Mouse (Mus musculus): Measurements from ENCODE around the gene Dclre1a. TPM values are rescaled to one million over a fixed set of nuclear protein-coding genes. Genes with fewer than 3 reads are reported as not detected.

The Dclre1a gene
- polyA plus RNA-seq, 1 experiment from 2014 or later = 19.0 TPM

DNA sequence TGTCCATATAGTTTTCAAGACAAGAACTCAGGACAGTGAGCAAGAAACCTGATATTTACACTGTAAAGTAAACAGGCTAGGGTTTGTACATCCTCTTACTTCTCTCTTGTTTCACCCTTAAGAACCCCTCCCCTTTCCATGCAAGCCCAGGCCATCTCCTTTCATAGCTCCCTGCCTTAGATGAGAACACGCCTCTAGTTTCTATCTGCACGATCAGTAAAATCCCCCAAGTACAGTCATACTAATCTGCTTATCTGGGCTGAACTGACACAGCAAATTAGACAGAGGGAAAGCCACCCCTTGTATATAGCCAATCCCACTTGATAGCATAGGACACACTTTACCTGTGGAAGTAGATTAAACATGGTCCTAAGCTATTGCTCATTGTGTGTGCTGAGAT lies 23.2 kb upstream of the Dclre1a start:
- no peak overlapping the region for H3K4me3 ChIP-seq
- no peaks in the 10 kb centered on the region for H3K27me3 ChIP-seq (replicated peaks; ENCODE audit: low read depth, poor library complexity, severe bottlenecking)
- no peak for DNase-seq (ENCODE audit: low spot score)
- no peaks in the 10 kb centered on the region for H3K9me3 ChIP-seq
- 92% methylated on average over 2 of the region's 2 CpGs for WGBS
- H3K4me1 ChIP-seq = no peaks in the 10 kb centered on the region
- H3K27ac ChIP-seq (replicated peaks) = no peak overlapping the region
- H3K36me3 ChIP-seq (replicated peaks) = peaks cover 50% of the 10 kb centered on the region

DNA sequence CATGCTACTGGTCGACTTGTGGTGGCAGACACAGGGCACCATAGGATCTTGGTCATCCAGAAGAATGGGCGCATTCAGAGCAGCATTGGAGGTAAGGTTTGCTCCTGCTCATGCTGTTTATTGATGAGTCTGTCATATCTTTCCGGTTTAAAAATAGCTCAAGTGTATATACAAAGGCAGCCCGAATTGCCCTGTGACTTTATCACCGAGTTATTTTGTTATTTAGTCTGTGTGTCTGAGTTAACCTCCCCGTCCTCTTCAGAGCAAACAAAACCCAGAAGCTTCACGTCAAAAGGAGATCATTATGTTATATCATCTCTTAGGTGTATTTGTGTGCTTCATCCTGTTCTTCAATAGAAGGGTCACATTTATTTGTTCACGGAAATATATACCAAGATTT lies 22.8 kb upstream of the Dclre1a start:
- no peak for DNase-seq (ENCODE audit: low spot score)
- Histone ChIP-seq H3K27ac (replicated peaks) (no peak overlapping the region), H3K4me1 (no peaks in the 10 kb centered on the region), H3K9me3 (no peaks in the 10 kb centered on the region), H3K36me3 (replicated peaks) (peaks cover 46% of the 10 kb centered on the region), H3K27me3 (replicated peaks; ENCODE audit: low read depth, poor library complexity, severe bottlenecking) (no peaks in the 10 kb centered on the region), H3K4me3 (no peak overlapping the region)
- WGBS = 94% methylated on average over 8 of the region's 8 CpGs

DNA sequence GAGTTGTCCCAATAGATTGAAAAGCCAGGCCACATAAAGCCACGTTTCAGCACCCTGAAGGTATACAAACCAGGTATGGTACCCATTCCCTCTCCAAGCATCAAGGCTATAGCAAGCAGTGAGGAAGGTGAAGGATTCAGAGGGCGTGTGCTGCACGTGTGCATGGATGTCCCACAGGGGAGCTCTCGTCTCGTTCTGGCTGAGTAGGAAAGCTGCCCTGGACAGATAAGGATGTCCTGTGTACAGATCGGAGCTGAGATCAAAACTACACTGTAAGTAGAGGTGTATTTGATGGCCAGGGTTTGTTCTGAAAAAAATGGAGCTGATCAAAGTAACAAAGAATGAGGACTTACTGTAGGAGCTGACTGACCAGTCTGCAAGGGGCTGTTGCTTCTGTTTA lies 18.9 kb upstream of the Dclre1a start:
- WGBS = 86% methylated on average over 6 of the region's 6 CpGs
- H3K27me3 ChIP-seq (replicated peaks; ENCODE audit: low read depth, poor library complexity, severe bottlenecking) = no peaks in the 10 kb centered on the region
- H3K4me1 ChIP-seq = peaks cover 15% of the 10 kb centered on the region
- H3K36me3 ChIP-seq (replicated peaks) = peaks cover 33% of the 10 kb centered on the region
- no peak overlapping the region for H3K27ac ChIP-seq (replicated peaks)
- no peak for DNase-seq (ENCODE audit: low spot score)
- no peak overlapping the region for H3K4me3 ChIP-seq
- no peaks in the 10 kb centered on the region for H3K9me3 ChIP-seq

DNA sequence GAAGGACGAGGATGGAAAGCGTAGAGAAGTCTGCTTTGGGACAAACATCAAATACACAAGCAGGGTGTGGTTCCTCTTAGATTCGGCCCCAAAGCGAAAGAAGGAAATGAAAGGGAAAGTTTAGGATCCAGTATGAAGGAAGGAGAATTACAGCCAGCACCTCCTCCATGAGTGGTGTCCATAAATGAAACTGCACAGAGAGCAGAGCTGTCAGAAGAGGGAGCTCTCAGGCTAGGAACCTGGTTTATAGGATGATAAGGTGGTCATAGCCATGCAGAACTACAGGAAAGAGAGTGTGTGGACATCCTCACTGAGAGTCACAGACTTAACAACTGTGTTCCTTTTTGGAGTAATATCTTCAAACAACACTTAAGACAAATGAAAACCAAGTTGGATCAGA lies 18.0 kb upstream of the Dclre1a start:
- DNase-seq (ENCODE audit: low spot score) = no peak
- H3K27ac ChIP-seq (replicated peaks) = no peak overlapping the region
- WGBS = 89% methylated on average over 4 of the region's 4 CpGs
- no peak overlapping the region for H3K4me3 ChIP-seq
- peaks cover 18% of the 10 kb centered on the region for H3K4me1 ChIP-seq
- H3K9me3 ChIP-seq = no peaks in the 10 kb centered on the region
- no peaks in the 10 kb centered on the region for H3K27me3 ChIP-seq (replicated peaks; ENCODE audit: low read depth, poor library complexity, severe bottlenecking)
- peaks cover 33% of the 10 kb centered on the region for H3K36me3 ChIP-seq (replicated peaks)

DNA sequence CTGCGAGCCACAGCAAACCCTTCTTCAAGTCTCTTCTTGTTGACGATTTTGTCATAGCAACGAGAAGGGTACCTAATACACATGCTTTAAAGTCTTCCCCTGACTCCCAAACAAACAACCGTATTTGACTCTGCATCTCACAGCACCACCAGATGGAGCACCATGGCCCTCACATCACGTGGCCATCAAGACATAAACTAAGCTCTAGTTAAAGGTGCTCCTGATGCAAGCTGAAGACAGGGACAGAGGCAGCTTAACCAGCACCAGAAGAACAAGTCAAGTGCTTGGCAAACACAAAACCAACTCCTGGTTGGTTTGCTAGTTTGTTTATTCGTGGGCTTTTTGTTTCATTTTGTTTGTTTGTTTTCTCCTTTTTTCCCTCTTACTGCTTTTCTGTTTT lies 17.3 kb upstream of the Dclre1a start:
- Histone ChIP-seq H3K27ac (replicated peaks) (no peak overlapping the region), H3K4me3 (no peak overlapping the region), H3K36me3 (replicated peaks) (peaks cover 31% of the 10 kb centered on the region), H3K27me3 (replicated peaks; ENCODE audit: low read depth, poor library complexity, severe bottlenecking) (no peaks in the 10 kb centered on the region), H3K4me1 (peaks cover 18% of the 10 kb centered on the region), H3K9me3 (no peaks in the 10 kb centered on the region)
- WGBS = 73% methylated on average over 6 of the region's 6 CpGs
- DNase-seq (ENCODE audit: low spot score) = no peak

DNA sequence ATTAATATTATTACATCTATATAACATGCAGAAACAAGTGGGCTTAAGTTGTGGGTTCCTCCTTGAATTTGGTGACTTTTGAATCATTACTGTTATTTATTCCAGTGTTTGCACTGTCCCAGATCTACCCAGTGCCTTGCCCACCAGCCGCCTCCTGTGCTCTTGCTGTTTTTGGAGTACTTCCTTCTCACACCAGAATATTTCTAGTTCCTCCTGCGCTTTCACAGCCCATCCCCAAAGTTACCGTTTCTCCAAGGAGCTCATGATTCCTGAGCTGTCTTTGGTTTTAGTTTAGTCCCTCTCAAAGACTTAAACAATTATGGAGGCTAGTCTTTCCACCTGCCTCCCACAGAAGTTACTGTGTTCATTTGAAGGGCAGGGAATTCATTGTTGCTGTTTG lies 15.4 kb upstream of the Dclre1a start:
- 92% methylated on average over 3 of the region's 3 CpGs for WGBS
- no peaks in the 10 kb centered on the region for H3K27me3 ChIP-seq (replicated peaks; ENCODE audit: low read depth, poor library complexity, severe bottlenecking)
- no peak for DNase-seq (ENCODE audit: low spot score)
- no peak overlapping the region for H3K4me3 ChIP-seq
- no peak overlapping the region for H3K27ac ChIP-seq (replicated peaks)
- H3K4me1 ChIP-seq = peaks cover 18% of the 10 kb centered on the region
- no peaks in the 10 kb centered on the region for H3K9me3 ChIP-seq
- H3K36me3 ChIP-seq (replicated peaks) = peaks cover 48% of the 10 kb centered on the region

DNA sequence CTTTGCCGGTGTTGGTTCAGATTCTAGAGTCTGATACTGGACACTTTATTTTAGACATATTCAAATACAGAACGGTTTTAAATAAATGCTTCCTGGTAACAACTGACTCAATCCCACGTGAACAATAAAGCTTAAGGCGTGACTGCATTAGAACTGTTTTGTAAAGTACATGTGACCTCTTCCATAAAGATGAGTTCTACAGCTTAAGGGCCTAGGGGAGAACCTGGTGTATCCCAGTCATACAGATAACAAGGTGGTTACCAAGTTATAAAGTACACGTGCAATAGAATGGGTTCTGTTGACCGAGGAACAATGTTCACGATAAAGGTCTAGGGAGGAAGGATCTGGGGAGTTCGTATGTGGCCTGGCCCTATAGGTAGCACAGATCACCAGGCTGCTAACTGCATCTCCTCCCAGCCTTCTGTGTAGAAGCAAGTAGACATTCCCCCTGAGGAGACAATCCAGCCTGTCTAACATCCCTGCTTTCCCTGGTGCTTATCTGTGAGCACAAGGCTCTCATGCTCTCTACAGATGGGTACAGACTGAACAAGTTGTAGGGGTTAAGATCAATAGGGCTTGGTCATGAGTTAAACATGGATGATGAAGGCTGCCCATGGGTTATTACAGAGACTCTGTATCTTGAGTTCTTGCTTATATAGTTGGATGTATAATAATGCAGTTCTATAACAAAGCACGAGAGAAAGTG lies 14.6 kb upstream of the Dclre1a start:
- Histone ChIP-seq H3K4me3 (no peak overlapping the region), H3K9me3 (no peaks in the 10 kb centered on the region), H3K27ac (replicated peaks) (no peak overlapping the region), H3K27me3 (replicated peaks; ENCODE audit: low read depth, poor library complexity, severe bottlenecking) (no peaks in the 10 kb centered on the region), H3K36me3 (replicated peaks) (peaks cover 57% of the 10 kb centered on the region), H3K4me1 (peaks cover 18% of the 10 kb centered on the region)
- no peak for DNase-seq (ENCODE audit: low spot score)
- WGBS = 95% methylated on average over 9 of the region's 9 CpGs

DNA sequence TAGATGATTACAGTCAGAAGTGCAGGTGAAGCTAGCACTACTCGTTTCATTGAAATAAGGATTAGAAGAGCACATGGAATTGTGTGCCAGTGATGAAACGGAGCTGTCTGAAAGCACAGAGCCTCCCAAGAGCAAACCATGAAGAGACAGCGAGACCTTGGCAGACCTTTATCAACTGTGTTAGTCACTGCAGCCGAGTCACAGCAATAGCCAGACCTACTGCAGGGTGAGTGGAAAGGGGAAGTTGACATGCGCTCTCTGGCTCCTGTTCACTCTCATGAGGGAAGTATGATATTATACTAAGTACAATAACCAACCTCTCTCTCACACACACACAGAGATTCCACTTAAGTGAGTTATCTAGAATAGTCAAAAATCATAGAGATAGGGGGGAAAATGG lies 8.0 kb upstream of the Dclre1a start:
- no peak for DNase-seq (ENCODE audit: low spot score)
- H3K27ac ChIP-seq (replicated peaks) = no peak overlapping the region
- H3K36me3 ChIP-seq (replicated peaks) = peaks cover 91% of the 10 kb centered on the region
- 92% methylated on average over 5 of the region's 5 CpGs for WGBS
- no peaks in the 10 kb centered on the region for H3K27me3 ChIP-seq (replicated peaks; ENCODE audit: low read depth, poor library complexity, severe bottlenecking)
- no peak overlapping the region for H3K4me3 ChIP-seq
- no peaks in the 10 kb centered on the region for H3K9me3 ChIP-seq
- no peaks in the 10 kb centered on the region for H3K4me1 ChIP-seq

DNA sequence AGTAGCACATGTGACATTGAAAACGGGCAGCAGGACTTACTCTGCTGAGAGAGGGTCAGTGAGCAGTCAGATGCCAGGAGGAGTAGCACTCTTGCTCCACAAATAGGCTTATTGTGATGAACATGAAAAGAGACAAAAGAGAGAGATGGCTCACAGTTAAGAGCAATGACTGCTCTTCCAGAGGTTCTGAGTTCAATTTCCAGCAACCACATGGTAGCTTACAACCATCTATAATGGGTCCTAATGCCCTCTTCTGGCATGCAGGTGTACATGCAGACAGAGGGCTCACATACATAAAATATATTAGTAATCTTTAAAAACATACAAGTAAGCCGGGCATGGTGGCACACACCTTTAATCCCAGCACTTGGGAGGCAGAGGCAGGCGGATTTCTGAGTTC lies 5.2 kb upstream of the Dclre1a start:
- Histone ChIP-seq H3K9me3 (no peaks in the 10 kb centered on the region), H3K4me3 (no peak overlapping the region), H3K27ac (replicated peaks) (no peak overlapping the region), H3K27me3 (replicated peaks; ENCODE audit: low read depth, poor library complexity, severe bottlenecking) (no peaks in the 10 kb centered on the region), H3K36me3 (replicated peaks) (peaks cover 65% of the 10 kb centered on the region), H3K4me1 (peaks cover 14% of the 10 kb centered on the region)
- DNase-seq (ENCODE audit: low spot score) = no peak
- WGBS = 93% methylated on average over 3 of the region's 3 CpGs

DNA sequence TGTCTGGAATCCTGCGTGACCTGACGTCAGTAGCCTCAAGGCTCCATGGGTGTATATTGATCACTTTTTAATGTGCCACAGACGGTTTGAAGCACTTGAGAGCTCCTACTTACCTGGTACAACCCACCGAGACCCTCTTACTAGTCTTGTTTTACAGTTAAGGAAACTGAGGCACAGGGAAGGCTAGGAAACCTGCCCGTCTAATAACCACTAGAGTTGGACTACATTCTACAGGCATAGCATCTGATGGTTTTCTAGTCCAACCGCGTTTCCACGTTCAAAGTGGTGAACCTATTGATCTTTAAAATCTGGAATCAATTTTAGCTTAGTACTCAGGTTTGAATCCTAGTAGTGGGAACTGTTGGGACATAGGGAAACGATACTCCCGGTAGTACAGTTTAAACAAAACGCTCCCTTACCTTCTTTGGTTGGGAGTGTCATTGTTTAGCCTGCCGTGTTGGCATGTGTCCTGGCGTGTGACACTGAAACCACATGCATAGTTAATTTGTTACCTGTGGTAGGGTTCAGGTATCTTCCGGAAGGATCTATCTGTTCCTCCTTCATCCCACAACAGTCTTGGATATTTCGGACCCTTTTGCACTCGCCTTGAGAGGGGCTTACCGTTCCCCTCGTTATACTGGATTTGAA lies 1.1 kb upstream of the Dclre1a start:
- peak; percentile 18 for DNase-seq (ENCODE audit: low spot score)
- no peaks in the 10 kb centered on the region for H3K27me3 ChIP-seq (replicated peaks; ENCODE audit: low read depth, poor library complexity, severe bottlenecking)
- no peaks in the 10 kb centered on the region for H3K9me3 ChIP-seq
- 28% methylated on average over 18 of the region's 18 CpGs for WGBS
- H3K4me3 ChIP-seq = peak overlapping the region; percentile 95
- H3K36me3 ChIP-seq (replicated peaks) = peaks cover 41% of the 10 kb centered on the region
- peak overlapping the region; percentile 99 for H3K27ac ChIP-seq (replicated peaks)
- H3K4me1 ChIP-seq = peaks cover 25% of the 10 kb centered on the region

DNA sequence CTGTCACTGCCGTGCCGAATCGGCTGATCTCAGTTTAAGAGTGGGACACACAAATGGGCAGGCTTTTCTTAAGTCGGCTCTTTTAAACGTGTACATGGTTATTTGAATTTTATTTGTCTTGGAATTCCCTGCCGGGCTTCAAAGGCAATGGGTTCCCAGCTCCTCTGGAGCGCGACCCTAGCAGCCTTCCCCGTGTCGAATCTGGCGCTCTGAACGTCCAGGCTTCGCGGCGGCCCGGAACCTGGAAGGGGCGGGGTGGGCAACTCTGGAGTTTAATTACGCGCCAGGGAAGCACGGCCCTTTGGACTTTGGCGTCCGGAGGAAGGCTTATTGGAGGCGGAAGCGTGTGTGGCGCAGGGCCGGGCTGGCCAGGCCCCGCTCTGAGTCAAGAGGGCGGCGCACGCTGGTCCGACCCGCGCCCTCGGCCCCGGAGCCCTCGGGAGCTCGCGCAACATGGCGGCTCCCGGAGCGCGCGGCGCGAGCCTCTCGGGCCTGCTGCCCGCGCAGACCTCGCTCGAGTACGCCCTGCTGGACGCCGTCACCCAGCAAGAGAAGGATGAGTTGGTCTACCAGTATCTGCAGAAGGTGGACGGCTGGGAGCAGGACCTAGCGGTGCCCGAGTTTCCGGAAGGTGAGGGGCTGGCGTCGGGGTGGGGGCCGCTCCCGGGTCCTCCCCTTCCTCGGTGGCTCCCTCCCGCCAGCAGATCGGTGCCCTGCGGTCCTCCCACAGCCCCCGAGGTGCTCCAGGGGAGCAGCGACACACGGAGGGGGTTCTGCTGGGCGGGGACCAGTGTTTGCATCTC lies 409 bp upstream of the Dclre1a start, which contains the start of gene Nhlrc2:
Gene Nhlrc2, plus strand, starts transcription at position 32 of the 803 bp plus-strand sequence.
- no peaks in the 10 kb centered on the region for H3K9me3 ChIP-seq
- H3K4me1 ChIP-seq = peaks cover 25% of the 10 kb centered on the region
- peak within 1 kb of the TSS; percentile 95 for H3K4me3 ChIP-seq
- peak; percentile 89 for DNase-seq (ENCODE audit: low spot score)
- H3K27ac ChIP-seq (replicated peaks) = peak within 1 kb of the TSS; percentile 99
- H3K27me3 ChIP-seq (replicated peaks; ENCODE audit: low read depth, poor library complexity, severe bottlenecking) = no peaks in the 10 kb centered on the region
- under 1% methylated on average over 69 of the region's 69 CpGs for WGBS
- H3K36me3 ChIP-seq (replicated peaks) = peaks cover 37% of the 10 kb centered on the region

DNA sequence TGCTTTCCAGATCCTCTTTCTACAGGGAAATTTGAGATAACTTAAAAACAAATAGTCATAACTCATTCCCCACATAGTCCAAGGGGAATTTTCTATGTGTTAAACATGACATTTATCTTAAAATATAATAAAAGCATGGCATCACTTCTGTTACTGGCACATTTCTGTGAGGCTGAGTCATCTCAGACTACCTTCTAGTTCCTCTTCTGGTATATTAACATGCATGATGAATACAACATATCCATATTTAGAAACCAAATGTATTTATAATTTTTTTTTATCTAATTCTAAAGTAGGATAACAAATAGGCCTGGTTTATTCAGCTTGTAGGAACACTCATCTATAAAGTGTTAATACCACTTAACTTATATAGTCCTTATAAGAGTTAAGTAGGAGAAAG lies 2.0 kb downstream of the Dclre1a start:
- Histone ChIP-seq H3K4me3 (no peak overlapping the region), H3K36me3 (replicated peaks) (peaks cover 30% of the 10 kb centered on the region), H3K9me3 (no peaks in the 10 kb centered on the region), H3K27me3 (replicated peaks; ENCODE audit: low read depth, poor library complexity, severe bottlenecking) (no peaks in the 10 kb centered on the region), H3K4me1 (peaks cover 25% of the 10 kb centered on the region), H3K27ac (replicated peaks) (no peak overlapping the region)
- no peak for DNase-seq (ENCODE audit: low spot score)
